Mouse (Mus musculus) midbrain, embryonic 14.5 days (tissue): ENCODE data around the gene Fubp1. TPM values are rescaled to one million over a fixed set of nuclear protein-coding genes. Genes with fewer than 3 reads are reported as not detected.

Experiments used
- ATAC-seq: fragments of 200-750 bp; cut with Nextera tagmentation; 2 replicates; pipeline ENCODE4 v1.8.0; 2017; ENCODE audit warnings: moderate number of reproducible peaks, moderate library complexity; ENCODE audit not compliant: low FRiP score, low TSS enrichment
- DNase-seq: peaks from one replicate; pipeline ENCODE4 v3.0.0-alpha.2; 2015
- H3K27ac ChIP-seq: fragments of 300-500 bp; sonication (generic); replicated peaks from 2 replicates; pipeline ENCODE4 v1.5.1; 2014; ENCODE audit warnings: mild to moderate bottlenecking, low read depth, low read length, moderate library complexity
- H3K27me3 ChIP-seq: fragments of 300-500 bp; sonication (generic); 2 replicates; pipeline ENCODE4 v1.6.1; 2014; ENCODE audit warnings: low read length, control low read depth, mixed read lengths; ENCODE audit not compliant: control insufficient read depth, insufficient read depth
- H3K36me3 ChIP-seq: fragments of 300-500 bp; sonication (generic); 2 replicates; pipeline ENCODE4 v1.6.1; 2014; ENCODE audit warnings: low read length, control low read depth; ENCODE audit not compliant: control insufficient read depth, insufficient read depth
- H3K4me1 ChIP-seq: fragments of 300-500 bp; sonication (generic); 2 replicates; pipeline ENCODE4 v1.6.1; 2014; ENCODE audit warnings: mild to moderate bottlenecking, antibody characterized with exemption, low read length, control low read depth; ENCODE audit not compliant: control insufficient read depth, insufficient read depth
- H3K4me2 ChIP-seq: fragments of 300-500 bp; sonication (generic); 2 replicates; pipeline ENCODE4 v1.6.1; 2014; ENCODE audit warnings: mild to moderate bottlenecking, low read length, moderate library complexity
- H3K4me3 ChIP-seq: fragments of 300-500 bp; sonication (generic); replicated peaks from 2 replicates; pipeline ENCODE4 v1.5.1; 2014; ENCODE audit warnings: low read depth, low read length
- H3K9ac ChIP-seq: fragments of 300-500 bp; sonication (generic); replicated peaks from 2 replicates; pipeline ENCODE4 v1.6.1; 2014; ENCODE audit warnings: mild to moderate bottlenecking, low read length, moderate library complexity
- H3K9me3 ChIP-seq: fragments of 300-500 bp; sonication (generic); 2 replicates; pipeline ENCODE4 v1.6.1; 2016; ENCODE audit warnings: low read length, control low read depth, mixed read lengths; ENCODE audit not compliant: control insufficient read depth
- WGBS: fragments of 180-500 bp; shearing (Covaris S2); extraction: QIAGEN DNeasy Blood & Tissue Kit; methylation state at CpG from one replicate; pipeline ENCODE4 v1.1.7; 2014; 5-methylcytosine and 5-hydroxymethylcytosine counted together
- polyA plus RNA-seq: library from polyadenylated mRNA; unstranded; fragments of >200 nt; fragmentation: Nextera tagmentation; extraction: Ambion mirVana; gene quantifications from 2 replicates; pipeline ENCODE4 v1.2.1, GENCODE M21; 2014

The Fubp1 gene
- polyA plus RNA-seq, 1 experiment from 2014 or later, result 279 TPM

GRCm38 (mm10) chr3:152282126-152282525 lies 71.9 kb downstream of the Fubp1 start:
- Histone ChIP-seq H3K27me3 (no peaks in the 10 kb centered on the region), H3K36me3 (peaks cover 55% of the 10 kb centered on the region), H3K9ac (no peak overlapping the region), H3K4me2 (no peak overlapping the region), H3K27ac (no peak overlapping the region), H3K9me3 (no peaks in the 10 kb centered on the region), H3K4me1 (no peaks in the 10 kb centered on the region), H3K4me3 (no peak overlapping the region)
- ATAC-seq (no peak), DNase-seq (no peak)
- 52% methylated on average over 3 of the region's 3 CpGs for WGBS

- Histone ChIP-seq H3K36me3 (peaks cover 74% of the 10 kb centered on the region), H3K27ac (no peak overlapping the region), H3K27me3 (no peaks in the 10 kb centered on the region), H3K4me3 (no peak overlapping the region), H3K9ac (no peak overlapping the region), H3K4me1 (no peaks in the 10 kb centered on the region), H3K4me2 (no peak overlapping the region), H3K9me3 (no peaks in the 10 kb centered on the region)
- ATAC-seq (no peak), DNase-seq (no peak)
- 95% methylated on average over 1 of the region's 1 CpGs for WGBS
Measured at GRCm38 (mm10) chr3:152284306-152284705, 74.1 kb downstream of the Fubp1 start.

- 97% methylated on average over 5 of the region's 5 CpGs for WGBS
- Histone ChIP-seq H3K9ac (no peak overlapping the region), H3K4me3 (no peak overlapping the region), H3K4me2 (no peak overlapping the region), H3K36me3 (peaks cover 74% of the 10 kb centered on the region), H3K27me3 (no peaks in the 10 kb centered on the region), H3K27ac (no peak overlapping the region), H3K9me3 (no peaks in the 10 kb centered on the region), H3K4me1 (no peaks in the 10 kb centered on the region)
- no peak for DNase-seq
- no peak for ATAC-seq
Measured at GRCm38 (mm10) chr3:152284759-152285158, 74.5 kb downstream of the Fubp1 start.

Other genes with a start within 250 kb of the Fubp1 start
- 9.3 and 11.5 TPM in 2 replicates for gene Gipc2, start 44.2 kb upstream of the Fubp1 start, polyA plus RNA-seq
- gene Dnajb4, start 120 bp upstream of the Fubp1 start, polyA plus RNA-seq, result 39.5 and 41.3 TPM in 2 replicates
- 1.7 and 2.2 TPM in 2 replicates for gene Nexn, start 55.9 kb downstream of the Fubp1 start, polyA plus RNA-seq
- 19.3 and 23.7 TPM in 2 replicates for gene Miga1, start 130.0 kb downstream of the Fubp1 start, polyA plus RNA-seq
- gene Usp33, start 136.1 kb downstream of the Fubp1 start, polyA plus RNA-seq, result 76.0 and 117 TPM in 2 replicates
- gene Zzz3, start 185.1 kb downstream of the Fubp1 start, polyA plus RNA-seq, result 34.2 and 46.7 TPM in 2 replicates